Mouse (Mus musculus) intestine, postnatal 0 days (tissue): ENCODE measurements around the gene Rtn4r. TPM values are rescaled to one million over a fixed set of nuclear protein-coding genes. Genes with fewer than 3 reads are reported as not detected.

Experiments
- ATAC-seq: fragments of 200-750 bp; cut with Nextera tagmentation; 2 replicates; pipeline ENCODE4 v1.8.0; 2017; ENCODE audit warnings: mild to moderate bottlenecking, moderate TSS enrichment, moderate library complexity
- H3K27ac ChIP-seq: fragments of 300-500 bp; sonication (generic); 2 replicates; pipeline ENCODE4 v1.5.1; 2014; ENCODE audit warnings: mild to moderate bottlenecking, low read depth, low read length, moderate library complexity
- H3K27me3 ChIP-seq: fragments of 300-500 bp; sonication (generic); replicated peaks from 2 replicates; pipeline ENCODE4 v1.6.1; 2014; ENCODE audit warnings: low read length, mixed read lengths; ENCODE audit not compliant: control insufficient read depth, insufficient read depth
- H3K36me3 ChIP-seq: fragments of 300-500 bp; sonication (generic); 2 replicates; pipeline ENCODE4 v1.6.1; 2014; ENCODE audit warnings: mild to moderate bottlenecking, moderate library complexity; ENCODE audit not compliant: control insufficient read depth, insufficient read depth
- H3K4me1 ChIP-seq: fragments of 300-500 bp; sonication (generic); replicated peaks from 2 replicates; pipeline ENCODE4 v1.6.1; 2014; ENCODE audit warnings: antibody characterized with exemption, low read length, mixed read lengths; ENCODE audit not compliant: control insufficient read depth, insufficient read depth
- H3K4me2 ChIP-seq: fragments of 300-500 bp; sonication (generic); replicated peaks from 2 replicates; pipeline ENCODE4 v1.6.1; 2014; ENCODE audit warnings: low read depth, mild to moderate bottlenecking, moderate library complexity
- H3K4me3 ChIP-seq: fragments of 300-500 bp; sonication (generic); 2 replicates; pipeline ENCODE4 v1.5.1; 2014; ENCODE audit warnings: low read depth, low read length
- H3K9ac ChIP-seq: fragments of 300-500 bp; sonication (generic); 2 replicates; pipeline ENCODE4 v1.6.1; 2014; ENCODE audit warnings: mild to moderate bottlenecking, low read depth, low read length
- H3K9me3 ChIP-seq: fragments of 300-500 bp; sonication (generic); 2 replicates; pipeline ENCODE4 v1.6.1; 2016; ENCODE audit warnings: mixed run types; ENCODE audit not compliant: control insufficient read depth
- CTCF ChIP-seq: sonication (generic); IDR thresholded peaks from 2 replicates; pipeline ENCODE4 v1.5.1; 2016; ENCODE audit warnings: low read depth, mild to moderate bottlenecking, control low read depth, antibody characterized with exemption, moderate library complexity
- WGBS: fragments of 180-500 bp; shearing (Covaris S2); extraction: QIAGEN DNeasy Blood & Tissue Kit; methylation state at CpG from one replicate; pipeline ENCODE4 v1.1.7; 2014; 5-methylcytosine and 5-hydroxymethylcytosine counted together
- polyA plus RNA-seq: library from polyadenylated mRNA; unstranded; fragments of >200 nt; fragmentation: Nextera tagmentation; extraction: Ambion mirVana; gene quantifications from 2 replicates; pipeline ENCODE4 v1.2.1, GENCODE M21; 2015

Gene Rtn4r
- polyA plus RNA-seq, 1 experiment from 2014 or later: 1.9 TPM

DNA sequence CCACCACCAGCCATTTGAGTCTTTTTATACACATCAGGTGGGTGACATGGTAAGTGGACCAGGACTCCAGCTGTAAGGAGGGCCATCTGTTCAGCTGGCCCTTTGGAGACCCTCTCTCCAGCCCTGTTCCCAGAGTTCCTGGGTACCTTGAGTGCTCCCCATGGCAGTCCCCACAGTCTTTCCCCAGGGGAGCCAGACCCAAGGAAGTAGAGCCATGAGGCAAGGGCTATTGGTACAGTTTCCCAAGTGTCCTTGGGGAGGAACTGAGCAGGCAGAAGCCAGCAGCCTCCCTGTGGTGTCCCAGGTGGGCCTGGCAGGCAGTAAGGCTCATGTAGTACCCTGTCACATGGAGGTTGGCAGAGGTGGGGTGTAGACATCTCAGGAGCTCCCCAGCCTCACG, 4.6 kb downstream of the Rtn4r start:
- no peak for ATAC-seq
- TF ChIP-seq CTCF: no peak
- H3K27ac ChIP-seq: no peak overlapping the region
- H3K4me1 ChIP-seq: no peaks in the 10 kb centered on the region
- H3K27me3 ChIP-seq: peaks cover 12% of the 10 kb centered on the region
- no peaks in the 10 kb centered on the region for H3K36me3 ChIP-seq
- no peaks in the 10 kb centered on the region for H3K9me3 ChIP-seq
- no peak overlapping the region for H3K4me2 ChIP-seq
- no peak overlapping the region for H3K9ac ChIP-seq
- no peak overlapping the region for H3K4me3 ChIP-seq
- 73% methylated on average over 1 of the region's 1 CpGs for WGBS

DNA sequence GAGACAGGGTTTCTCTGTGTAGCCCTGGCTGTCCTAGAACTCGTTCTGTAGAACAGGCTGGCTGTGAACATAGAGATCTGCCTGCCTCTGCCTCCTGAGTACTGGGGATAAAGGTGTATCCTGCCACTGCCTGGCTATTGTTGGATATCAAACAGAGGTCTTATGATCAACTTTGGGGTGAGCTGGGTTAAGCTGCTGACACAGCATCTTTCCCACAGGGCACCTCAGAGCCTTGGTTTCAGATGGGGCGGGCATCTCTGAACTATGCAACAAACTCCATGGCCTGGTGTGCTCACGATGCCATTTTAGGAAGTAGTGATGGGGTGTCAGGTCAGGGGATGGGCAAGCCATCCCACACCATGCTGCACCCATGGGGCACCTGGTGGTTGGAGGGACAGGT, 5.1 kb downstream of the Rtn4r start:
- 89% methylated on average over 3 of the region's 3 CpGs for WGBS
- TF ChIP-seq CTCF: no peak
- no peak overlapping the region for H3K4me3 ChIP-seq
- H3K9me3 ChIP-seq: no peaks in the 10 kb centered on the region
- H3K9ac ChIP-seq: no peak overlapping the region
- no peak overlapping the region for H3K27ac ChIP-seq
- peaks cover 12% of the 10 kb centered on the region for H3K27me3 ChIP-seq
- H3K36me3 ChIP-seq: no peaks in the 10 kb centered on the region
- H3K4me2 ChIP-seq: no peak overlapping the region
- no peak for ATAC-seq
- no peaks in the 10 kb centered on the region for H3K4me1 ChIP-seq

GRCm38 (mm10) chr16:18133133-18133920, 5.9 kb downstream of the Rtn4r start:
- no peaks in the 10 kb centered on the region for H3K9me3 ChIP-seq
- TF ChIP-seq CTCF: no peak
- no peaks in the 10 kb centered on the region for H3K36me3 ChIP-seq
- H3K27me3 ChIP-seq: peaks cover 4% of the 10 kb centered on the region
- H3K4me1 ChIP-seq: no peaks in the 10 kb centered on the region
- no peak overlapping the region for H3K4me3 ChIP-seq
- WGBS: 81% methylated on average over 5 of the region's 5 CpGs
- no peak for ATAC-seq
- H3K27ac ChIP-seq: no peak overlapping the region
- no peak overlapping the region for H3K9ac ChIP-seq
- H3K4me2 ChIP-seq: no peak overlapping the region

DNA sequence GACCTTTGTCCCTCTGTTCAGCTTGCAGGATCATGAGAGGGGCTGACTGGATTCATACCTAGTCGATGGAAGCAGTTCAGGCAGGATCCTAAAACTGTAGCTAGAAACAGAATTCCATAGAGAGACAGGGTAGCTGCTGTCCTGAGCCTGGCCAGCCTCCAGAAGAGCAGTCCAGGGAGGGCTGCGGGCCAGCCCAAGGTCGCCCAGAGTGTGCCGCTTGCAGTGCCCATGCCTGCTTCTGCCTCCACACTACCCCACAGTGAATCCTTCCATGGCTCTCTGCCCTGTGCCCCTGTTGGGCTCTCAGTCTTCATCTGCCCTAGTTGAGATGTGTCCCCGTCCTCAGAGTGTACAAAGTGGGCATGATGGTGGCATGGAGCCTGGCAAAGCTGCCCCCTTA, 7.8 kb downstream of the Rtn4r start:
- Histone ChIP-seq H3K4me1 (no peaks in the 10 kb centered on the region), H3K9ac (no peak overlapping the region), H3K27ac (no peak overlapping the region), H3K27me3 (no peaks in the 10 kb centered on the region), H3K4me2 (no peak overlapping the region), H3K9me3 (no peaks in the 10 kb centered on the region), H3K36me3 (no peaks in the 10 kb centered on the region), H3K4me3 (no peak overlapping the region)
- TF ChIP-seq CTCF: no peak
- ATAC-seq: no peak
- 67% methylated on average over 5 of the region's 5 CpGs for WGBS

- H3K4me3 ChIP-seq: no peak overlapping the region
- H3K4me1 ChIP-seq: no peaks in the 10 kb centered on the region
- no peak overlapping the region for H3K4me2 ChIP-seq
- H3K9ac ChIP-seq: no peak overlapping the region
- ATAC-seq: no peak
- no peak overlapping the region for H3K27ac ChIP-seq
- 68% methylated on average over 7 of the region's 7 CpGs for WGBS
- TF ChIP-seq CTCF: no peak
- H3K36me3 ChIP-seq: no peaks in the 10 kb centered on the region
- H3K27me3 ChIP-seq: no peaks in the 10 kb centered on the region
- H3K9me3 ChIP-seq: no peaks in the 10 kb centered on the region
These were observed 8.6 kb downstream of the Rtn4r start for GRCm38 (mm10) chr16:18136015-18136414.

DNA sequence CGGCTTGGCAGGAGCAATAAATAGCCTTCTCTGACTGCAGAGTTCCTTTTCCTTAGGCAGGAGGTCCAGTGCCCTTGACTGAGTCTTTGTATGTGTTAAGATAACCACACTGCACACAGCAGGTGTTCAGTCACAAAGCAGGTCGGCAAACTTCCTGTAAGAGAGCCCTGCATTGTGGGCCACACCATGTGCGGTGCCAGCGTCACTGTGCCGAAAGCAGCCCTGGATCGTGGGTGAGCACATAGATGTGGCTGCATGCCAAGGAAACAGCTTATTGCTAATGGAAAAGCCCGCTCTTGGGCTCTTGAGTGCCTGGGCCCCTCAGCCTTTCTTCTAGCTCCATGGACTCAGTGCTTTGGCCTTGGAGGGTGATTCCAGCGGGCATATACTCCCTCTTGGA, 16.8 kb downstream of the Rtn4r start:
- Histone ChIP-seq H3K9ac (no peak overlapping the region), H3K27me3 (no peaks in the 10 kb centered on the region), H3K4me1 (no peaks in the 10 kb centered on the region), H3K36me3 (no peaks in the 10 kb centered on the region), H3K4me3 (no peak overlapping the region), H3K9me3 (no peaks in the 10 kb centered on the region), H3K27ac (no peak overlapping the region), H3K4me2 (no peak overlapping the region)
- ATAC-seq: peak; percentile 59
- no peak for TF ChIP-seq CTCF
- 52% methylated on average over 8 of the region's 8 CpGs for WGBS
